Mouse (Mus musculus) hematopoietic stem cell, adult 5-6 weeks (primary cell): ENCODE measurements around the gene Lyzl4. TPM values are rescaled to one million over a fixed set of nuclear protein-coding genes. Genes with fewer than 3 reads are reported as not detected.

Source experiments
- ATAC-seq, 2 experiments: fragments of 125-278 bp in 1 of 2; replicated peaks in 1 of 2; 2 replicates each; pipeline ENCODE4 v1.8.0; 2016 to 2017; ENCODE audit warnings: inconsistent platforms in 2 of 2, mild to moderate bottlenecking in 2 of 2, moderate number of reproducible peaks in 2 of 2, low read depth in 1 of 2, moderate TSS enrichment in 1 of 2; ENCODE audit not compliant: low FRiP score in 2 of 2, poor library complexity in 2 of 2, severe bottlenecking in 2 of 2, insufficient read depth in 1 of 2, low TSS enrichment in 1 of 2
- total RNA-seq: library from RNA; stranded (forward); fragments of 172-1452, 232-1000 nt; gene quantifications from 2 replicates; pipeline ENCODE4 v1.2.3, GENCODE M21; 2017

The Lyzl4 gene
- total RNA-seq, 1 experiment from 2014 or later = not detected

DNA sequence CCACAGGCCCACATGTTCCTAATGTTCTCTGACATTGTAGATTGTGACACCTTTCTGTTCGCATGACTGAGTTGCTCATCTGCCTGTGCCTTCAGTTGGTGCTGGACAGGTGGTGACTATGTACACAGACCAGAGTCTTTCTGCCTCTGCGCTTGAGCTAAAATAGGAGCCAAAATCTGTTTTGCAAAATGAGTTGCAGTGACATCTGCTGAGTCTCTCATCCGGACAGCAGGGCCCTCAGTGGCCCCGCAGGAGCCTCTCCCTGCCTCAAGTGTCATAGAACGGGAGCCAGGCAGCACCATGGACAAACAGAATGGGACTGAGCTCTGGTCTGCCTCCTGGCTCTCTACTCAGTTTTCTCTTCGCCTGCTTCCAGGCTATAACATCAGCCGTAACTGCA lies 17.9 kb upstream of the Lyzl4 start:
- no peak for ATAC-seq

GRCm38 (mm10) chr9:121658248-121658647 lies 16.4 kb upstream of the Lyzl4 start:
- ATAC-seq = no peak

GRCm38 (mm10) chr9:121657143-121657542 lies 15.2 kb upstream of the Lyzl4 start:
- no peak for ATAC-seq

GRCm38 (mm10) chr9:121656322-121656721 lies 14.4 kb upstream of the Lyzl4 start:
- no peak for ATAC-seq

DNA sequence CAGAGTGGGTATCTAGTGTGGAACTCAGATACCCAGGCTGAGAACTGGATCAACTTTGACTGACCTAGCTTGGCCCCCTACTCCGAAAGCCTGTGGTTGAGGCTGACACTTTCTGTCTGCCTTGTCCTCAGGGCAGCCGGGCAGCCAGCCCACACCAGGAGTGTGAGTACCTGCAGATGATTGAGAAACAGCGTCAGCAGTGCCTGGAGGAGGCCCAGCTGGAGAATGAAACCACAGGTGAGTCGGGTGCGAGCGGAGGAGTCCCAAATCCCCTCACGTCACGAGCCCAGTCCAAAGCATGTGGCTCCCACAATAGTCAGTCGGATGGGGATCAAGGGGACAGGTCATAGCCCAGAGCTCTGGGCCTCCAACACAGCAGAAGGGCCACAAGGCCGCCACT lies 11.8 kb upstream of the Lyzl4 start:
- no peak for ATAC-seq

GRCm38 (mm10) chr9:121647026-121647425 lies 5.1 kb upstream of the Lyzl4 start:
- ATAC-seq = no peak

GRCm38 (mm10) chr9:121644855-121645254 lies 3.0 kb upstream of the Lyzl4 start:
- no peak for ATAC-seq

- ATAC-seq = peak; percentile 17 to 30; a peak in 2 of 4 replicates
Measured at GRCm38 (mm10) chr9:121642401-121643181, 695 bp upstream of the Lyzl4 start, which contains the start of gene Vipr1. Gene Vipr1, plus strand, starts transcription at chr9:121642716.

GRCm38 (mm10) chr9:121641235-121641915 lies 521 bp downstream of the Lyzl4 start:
- ATAC-seq = 0 out of 4 replicates have a peak, but pooled peaks of 1 of the 2 experiments have one; percentile 12

DNA sequence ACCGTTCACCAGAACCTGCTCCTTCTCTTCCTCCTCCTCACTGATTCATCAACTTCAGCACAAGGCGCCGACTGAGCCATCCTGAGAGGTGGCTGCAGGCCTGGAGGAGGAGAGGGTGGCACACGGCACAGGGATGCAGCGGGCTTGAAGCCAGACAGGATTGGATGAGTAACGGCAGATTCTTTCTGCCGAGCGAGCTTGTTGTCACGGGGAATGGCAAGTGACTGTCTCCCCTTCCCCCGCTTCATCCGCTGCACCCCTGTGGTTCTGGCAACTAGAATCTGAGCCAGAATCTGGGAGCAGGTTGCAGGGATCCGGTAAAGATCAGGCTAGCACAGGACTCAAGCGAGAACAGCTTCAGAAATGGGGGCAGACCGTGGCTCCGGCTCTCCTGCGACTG lies 2.1 kb downstream of the Lyzl4 start:
- ATAC-seq = no peak

- ATAC-seq = peak; percentile 40 to 54
Measured at GRCm38 (mm10) chr9:121635835-121636576, 5.9 kb downstream of the Lyzl4 start.

- ATAC-seq = no peak
Measured at GRCm38 (mm10) chr9:121633306-121633705, 8.6 kb downstream of the Lyzl4 start.

- ATAC-seq = no peak
Measured at GRCm38 (mm10) chr9:121632891-121633290, 9.0 kb downstream of the Lyzl4 start.

GRCm38 (mm10) chr9:121631946-121632345 lies 9.9 kb downstream of the Lyzl4 start:
- ATAC-seq = peak; percentile 35 to 46; a peak in 1 of 4 replicates

DNA sequence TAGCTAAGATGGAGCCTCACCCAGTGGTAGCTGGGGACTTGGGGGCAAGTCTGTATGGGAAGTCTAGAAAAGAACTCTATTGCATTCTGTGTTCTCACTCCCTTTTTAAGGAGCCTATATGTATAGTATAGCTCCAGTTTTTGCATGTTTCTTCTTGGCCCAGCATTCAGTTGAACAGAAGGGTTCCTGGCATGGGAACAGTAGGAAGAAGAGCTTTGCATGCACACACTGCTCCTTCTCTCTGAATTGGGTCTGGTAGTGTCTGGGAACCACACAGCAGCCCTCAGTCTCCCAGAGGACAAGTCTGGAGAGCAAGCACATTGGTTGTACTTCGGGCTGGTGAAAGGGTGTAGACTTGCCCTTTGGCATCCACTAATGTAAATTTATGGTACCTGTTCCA lies 11.3 kb downstream of the Lyzl4 start:
- ATAC-seq = no peak

DNA sequence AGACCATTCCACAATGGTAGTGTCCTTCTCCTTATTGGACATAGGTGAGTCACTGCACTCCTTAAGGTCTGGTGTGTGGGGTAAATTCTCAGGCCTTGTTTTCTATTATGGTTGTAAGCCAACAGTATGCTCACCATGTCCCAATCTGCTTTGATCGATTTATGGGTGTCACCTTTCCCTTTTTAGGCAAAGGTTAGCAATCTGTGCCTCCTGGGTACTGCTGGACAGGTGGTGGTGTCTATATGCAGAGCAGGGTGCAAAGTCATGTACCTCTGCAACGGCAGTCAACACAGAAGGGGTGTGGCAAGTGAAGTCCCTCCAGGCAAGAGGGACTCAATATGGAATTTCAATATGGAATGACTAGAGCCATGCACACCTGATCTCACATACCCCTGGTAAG lies 17.0 kb downstream of the Lyzl4 start:
- ATAC-seq = no peak

GRCm38 (mm10) chr9:121623235-121623634 lies 18.7 kb downstream of the Lyzl4 start:
- ATAC-seq = no peak

DNA sequence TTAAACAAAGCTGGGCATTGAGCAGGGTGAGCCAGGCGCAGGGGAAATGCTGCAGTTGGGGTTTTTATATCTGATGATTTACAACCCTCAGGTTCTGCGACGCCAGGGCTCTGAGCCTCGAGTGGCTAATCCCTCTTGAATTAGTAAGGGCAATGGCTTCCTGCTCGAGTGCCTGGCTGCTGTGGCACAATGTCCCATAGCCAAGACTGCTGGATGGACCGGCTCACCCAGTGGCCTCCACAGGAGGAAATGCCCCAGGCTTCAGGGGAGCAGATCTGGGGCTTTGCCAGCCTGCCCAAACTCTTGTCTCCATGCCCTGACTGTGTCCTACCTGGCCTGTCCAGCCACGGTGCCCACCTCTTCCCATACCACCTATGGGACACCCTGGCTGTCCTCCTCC lies 22.5 kb downstream of the Lyzl4 start:
- peak in 1 of 2 experiments; percentile 49; a peak in 3 of 4 replicates for ATAC-seq
